Mouse (Mus musculus): ENCODE results near the gene Hba-a1. TPM values are rescaled to one million over a fixed set of nuclear protein-coding genes. Genes with fewer than 3 reads are reported as not detected.

Hba-a1 gene
- polyA plus RNA-seq, 1 experiment from 2014 or later: 2,861 TPM

GRCm38 (mm10) chr11:32250880-32251763, 32.2 kb upstream of the Hba-a1 start:
- DNase-seq (ENCODE audit: low spot score): no peak
- Histone ChIP-seq H3K36me3 (ENCODE audit: control insufficient read depth, insufficient read depth, low read length) (peaks cover 5% of the 10 kb centered on the region; the same call in 1 of the 2 replicates), H3K4me2 (replicated peaks; ENCODE audit: low read depth, low read length) (no peak overlapping the region), H3K9me3 (ENCODE audit: control insufficient read depth, low read length) (no peaks in the 10 kb centered on the region), H3K27me3 (ENCODE audit: control insufficient read depth, insufficient read depth, low read length) (no peaks in the 10 kb centered on the region), H3K4me3 (ENCODE audit: low read depth, low read length) (no peak overlapping the region), H3K27ac (ENCODE audit: low read depth, low read length) (no peak overlapping the region), H3K9ac (ENCODE audit: low read depth, low read length) (no peak overlapping the region), H3K4me1 (replicated peaks; ENCODE audit: control insufficient read depth, insufficient read depth, low read length) (no peaks in the 10 kb centered on the region)
- ATAC-seq (ENCODE audit: low FRiP score): no peak
- 86% methylated on average over 8 of the region's 8 CpGs for WGBS

GRCm38 (mm10) chr11:32253121-32253520, 30.2 kb upstream of the Hba-a1 start:
- Histone ChIP-seq H3K4me1 (replicated peaks; ENCODE audit: control insufficient read depth, insufficient read depth, low read length) (no peaks in the 10 kb centered on the region), H3K9ac (ENCODE audit: low read depth, low read length) (no peak overlapping the region), H3K27ac (ENCODE audit: low read depth, low read length) (no peak overlapping the region), H3K4me3 (ENCODE audit: low read depth, low read length) (no peak overlapping the region), H3K36me3 (ENCODE audit: control insufficient read depth, insufficient read depth, low read length) (no peaks in the 10 kb centered on the region), H3K27me3 (ENCODE audit: control insufficient read depth, insufficient read depth, low read length) (no peaks in the 10 kb centered on the region), H3K4me2 (replicated peaks; ENCODE audit: low read depth, low read length) (no peak overlapping the region), H3K9me3 (ENCODE audit: control insufficient read depth, low read length) (no peaks in the 10 kb centered on the region)
- no peak for DNase-seq (ENCODE audit: low spot score)
- WGBS: 92% methylated on average over 1 of the region's 1 CpGs
- ATAC-seq (ENCODE audit: low FRiP score): no peak

- Histone ChIP-seq H3K4me2 (replicated peaks; ENCODE audit: low read depth, low read length) (no peak overlapping the region), H3K4me3 (ENCODE audit: low read depth, low read length) (no peak overlapping the region), H3K27ac (ENCODE audit: low read depth, low read length) (no peak overlapping the region), H3K4me1 (replicated peaks; ENCODE audit: control insufficient read depth, insufficient read depth, low read length) (no peaks in the 10 kb centered on the region), H3K9ac (ENCODE audit: low read depth, low read length) (no peak overlapping the region), H3K36me3 (ENCODE audit: control insufficient read depth, insufficient read depth, low read length) (no peaks in the 10 kb centered on the region), H3K27me3 (ENCODE audit: control insufficient read depth, insufficient read depth, low read length) (no peaks in the 10 kb centered on the region), H3K9me3 (ENCODE audit: control insufficient read depth, low read length) (no peaks in the 10 kb centered on the region)
- DNase-seq (ENCODE audit: low spot score) (no peak), ATAC-seq (ENCODE audit: low FRiP score) (no peak)
- 95% methylated on average over 1 of the region's 1 CpGs for WGBS
These were observed 27.2 kb upstream of the Hba-a1 start for GRCm38 (mm10) chr11:32256146-32256545.

DNA sequence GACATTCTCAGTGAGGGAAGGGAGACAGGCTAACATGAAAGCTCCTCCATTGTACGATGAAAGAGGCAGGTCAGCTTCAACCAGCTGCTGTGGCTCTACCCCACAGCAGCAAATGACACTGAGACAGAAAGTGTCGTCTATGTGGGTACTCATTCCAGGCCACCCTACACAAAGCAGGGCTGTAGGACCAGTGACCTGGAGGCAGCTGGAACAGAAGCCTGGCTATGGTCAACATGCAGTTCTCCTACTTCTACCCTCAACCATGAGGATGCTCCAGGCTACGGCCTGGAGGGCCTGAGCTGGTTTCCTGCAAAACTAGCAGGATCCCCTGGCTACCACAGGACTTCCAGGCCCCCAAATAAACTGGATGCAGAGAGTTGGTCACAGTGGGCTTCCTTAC, 26.7 kb upstream of the Hba-a1 start:
- Histone ChIP-seq H3K4me3 (ENCODE audit: low read depth, low read length) (no peak overlapping the region), H3K27ac (ENCODE audit: low read depth, low read length) (no peak overlapping the region)
- no peak for ATAC-seq (ENCODE audit: low FRiP score)

GRCm38 (mm10) chr11:32262674-32263415, 20.5 kb upstream of the Hba-a1 start:
- H3K9me3 ChIP-seq (ENCODE audit: control insufficient read depth, low read length): no peaks in the 10 kb centered on the region
- no peak overlapping the region for H3K27ac ChIP-seq (ENCODE audit: low read depth, low read length)
- no peaks in the 10 kb centered on the region for H3K4me1 ChIP-seq (replicated peaks; ENCODE audit: control insufficient read depth, insufficient read depth, low read length)
- ATAC-seq (ENCODE audit: low FRiP score): no peak
- H3K27me3 ChIP-seq (ENCODE audit: control insufficient read depth, insufficient read depth, low read length): no peaks in the 10 kb centered on the region
- H3K4me3 ChIP-seq (ENCODE audit: low read depth, low read length): no peak overlapping the region
- H3K4me2 ChIP-seq (replicated peaks; ENCODE audit: low read depth, low read length): no peak overlapping the region
- no peak overlapping the region for H3K9ac ChIP-seq (ENCODE audit: low read depth, low read length)
- no peak for DNase-seq (ENCODE audit: low spot score)
- whole genome bisulfite sequencing: 83% methylated on average over 10 of the region's 10 CpGs
- no peaks in the 10 kb centered on the region for H3K36me3 ChIP-seq (ENCODE audit: control insufficient read depth, insufficient read depth, low read length)

More for the DNA sequence above, 26.7 kb upstream of the Hba-a1 start:
- no peaks in the 10 kb centered on the region for H3K9me3 ChIP-seq (ENCODE audit: control insufficient read depth, low read length)
- H3K9ac ChIP-seq (ENCODE audit: low read depth, low read length): no peak overlapping the region
- H3K4me2 ChIP-seq (replicated peaks; ENCODE audit: low read depth, low read length): no peak overlapping the region
- no peak for DNase-seq (ENCODE audit: low spot score)
- no peaks in the 10 kb centered on the region for H3K4me1 ChIP-seq (replicated peaks; ENCODE audit: control insufficient read depth, insufficient read depth, low read length)
- H3K36me3 ChIP-seq (ENCODE audit: control insufficient read depth, insufficient read depth, low read length): no peaks in the 10 kb centered on the region
- no peaks in the 10 kb centered on the region for H3K27me3 ChIP-seq (ENCODE audit: control insufficient read depth, insufficient read depth, low read length)
- 87% methylated on average over 3 of the region's 3 CpGs for WGBS

DNA sequence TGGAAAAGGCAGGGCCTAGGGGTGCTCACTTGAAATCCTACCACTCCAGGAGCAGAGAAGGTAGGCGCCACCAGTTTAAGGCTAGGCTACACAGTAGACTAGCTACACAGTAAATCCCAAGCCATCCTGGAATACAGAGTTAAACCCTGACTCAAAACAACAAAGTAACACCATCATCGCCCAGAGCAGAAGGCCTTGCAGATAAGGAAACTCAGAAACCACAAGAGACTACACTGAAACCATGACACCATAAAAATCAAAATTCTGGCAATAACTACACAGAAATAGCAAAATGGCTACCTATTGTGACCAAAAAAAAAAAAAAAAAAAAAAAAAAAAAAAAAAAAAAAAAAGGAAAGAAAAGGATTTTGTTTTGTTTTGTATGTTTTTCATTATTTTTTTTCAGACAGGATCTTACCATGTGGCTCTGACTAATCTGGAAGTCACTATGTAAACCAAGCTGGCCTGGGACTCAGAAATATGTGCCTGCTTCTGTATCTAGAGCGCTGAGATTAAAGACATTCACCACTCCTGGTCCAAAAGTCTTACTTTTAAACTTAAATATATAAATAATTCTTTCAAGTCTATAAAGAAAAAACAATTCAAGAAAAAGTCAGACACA, 18.1 kb upstream of the Hba-a1 start:
- Histone ChIP-seq H3K9ac (ENCODE audit: low read depth, low read length) (no peak overlapping the region), H3K4me3 (ENCODE audit: low read depth, low read length) (no peak overlapping the region), H3K9me3 (ENCODE audit: control insufficient read depth, low read length) (no peaks in the 10 kb centered on the region), H3K27ac (ENCODE audit: low read depth, low read length) (no peak overlapping the region), H3K27me3 (ENCODE audit: control insufficient read depth, insufficient read depth, low read length) (no peaks in the 10 kb centered on the region), H3K4me2 (replicated peaks; ENCODE audit: low read depth, low read length) (no peak overlapping the region), H3K36me3 (ENCODE audit: control insufficient read depth, insufficient read depth, low read length) (no peaks in the 10 kb centered on the region), H3K4me1 (replicated peaks; ENCODE audit: control insufficient read depth, insufficient read depth, low read length) (0 out of 2 replicates have a peak, but pooled peaks cover 2% of the 10 kb centered on the region)
- 97% methylated on average over 3 of the region's 3 CpGs for WGBS
- ATAC-seq (ENCODE audit: low FRiP score) (no peak), DNase-seq (ENCODE audit: low spot score) (no peak)

DNA sequence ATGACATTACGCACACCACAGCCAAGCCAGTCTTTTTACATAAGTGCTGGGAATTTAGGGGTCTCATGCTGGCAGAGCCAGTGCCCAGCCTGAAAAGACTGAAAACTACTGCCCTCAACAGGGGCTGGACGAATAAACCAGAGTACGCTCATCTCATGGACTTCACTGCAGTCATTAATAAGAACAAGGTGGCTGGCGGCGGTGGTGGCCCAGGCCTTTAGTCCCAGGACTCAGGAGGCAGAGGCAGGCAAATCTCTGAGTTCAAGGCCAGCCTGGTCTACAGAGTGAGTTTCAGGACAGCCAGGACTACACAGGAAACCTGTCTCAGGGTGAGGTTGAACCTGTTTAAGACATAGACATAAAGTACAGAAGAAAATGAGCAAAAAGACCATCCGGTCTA, 17.1 kb upstream of the Hba-a1 start:
- H3K4me1 ChIP-seq (replicated peaks; ENCODE audit: control insufficient read depth, insufficient read depth, low read length): 0 out of 2 replicates have a peak, but pooled peaks cover 2% of the 10 kb centered on the region
- WGBS: 91% methylated on average over 6 of the region's 6 CpGs
- no peak overlapping the region for H3K9ac ChIP-seq (ENCODE audit: low read depth, low read length)
- H3K4me2 ChIP-seq (replicated peaks; ENCODE audit: low read depth, low read length): no peak overlapping the region
- no peaks in the 10 kb centered on the region for H3K27me3 ChIP-seq (ENCODE audit: control insufficient read depth, insufficient read depth, low read length)
- no peak overlapping the region for H3K4me3 ChIP-seq (ENCODE audit: low read depth, low read length)
- no peak for ATAC-seq (ENCODE audit: low FRiP score)
- no peaks in the 10 kb centered on the region for H3K9me3 ChIP-seq (ENCODE audit: control insufficient read depth, low read length)
- no peaks in the 10 kb centered on the region for H3K36me3 ChIP-seq (ENCODE audit: control insufficient read depth, insufficient read depth, low read length)
- no peak for DNase-seq (ENCODE audit: low spot score)
- no peak overlapping the region for H3K27ac ChIP-seq (ENCODE audit: low read depth, low read length)

- Histone ChIP-seq H3K4me2 (replicated peaks; ENCODE audit: low read depth, low read length) (peak overlapping the region; percentile 49), H3K9ac (ENCODE audit: low read depth, low read length) (peak overlapping the region; percentile 98), H3K4me3 (ENCODE audit: low read depth, low read length) (peak overlapping the region; percentile 75), H3K27me3 (ENCODE audit: control insufficient read depth, insufficient read depth, low read length) (no peaks in the 10 kb centered on the region), H3K36me3 (ENCODE audit: control insufficient read depth, insufficient read depth, low read length) (no peaks in the 10 kb centered on the region), H3K4me1 (replicated peaks; ENCODE audit: control insufficient read depth, insufficient read depth, low read length) (0 out of 2 replicates have a peak, but pooled peaks cover 2% of the 10 kb centered on the region), H3K9me3 (ENCODE audit: control insufficient read depth, low read length) (no peaks in the 10 kb centered on the region), H3K27ac (ENCODE audit: low read depth, low read length) (peak overlapping the region; percentile 96)
- no peak for DNase-seq (ENCODE audit: low spot score)
- 36% methylated on average over 6 of the region's 6 CpGs for WGBS
- no peak for ATAC-seq (ENCODE audit: low FRiP score)
These were observed 16.5 kb upstream of the Hba-a1 start for GRCm38 (mm10) chr11:32266776-32267175.

All from hindbrain, embryonic 11.5 days (tissue).